Mouse (Mus musculus): ENCODE measurements around the gene Slc35e4.
"Not testable (repeated sequence)": the region's sequence is repeated elsewhere in the genome, so short reads cannot be mapped to it uniquely, and the experiment has no call there.

The Slc35e4 gene

DNA sequence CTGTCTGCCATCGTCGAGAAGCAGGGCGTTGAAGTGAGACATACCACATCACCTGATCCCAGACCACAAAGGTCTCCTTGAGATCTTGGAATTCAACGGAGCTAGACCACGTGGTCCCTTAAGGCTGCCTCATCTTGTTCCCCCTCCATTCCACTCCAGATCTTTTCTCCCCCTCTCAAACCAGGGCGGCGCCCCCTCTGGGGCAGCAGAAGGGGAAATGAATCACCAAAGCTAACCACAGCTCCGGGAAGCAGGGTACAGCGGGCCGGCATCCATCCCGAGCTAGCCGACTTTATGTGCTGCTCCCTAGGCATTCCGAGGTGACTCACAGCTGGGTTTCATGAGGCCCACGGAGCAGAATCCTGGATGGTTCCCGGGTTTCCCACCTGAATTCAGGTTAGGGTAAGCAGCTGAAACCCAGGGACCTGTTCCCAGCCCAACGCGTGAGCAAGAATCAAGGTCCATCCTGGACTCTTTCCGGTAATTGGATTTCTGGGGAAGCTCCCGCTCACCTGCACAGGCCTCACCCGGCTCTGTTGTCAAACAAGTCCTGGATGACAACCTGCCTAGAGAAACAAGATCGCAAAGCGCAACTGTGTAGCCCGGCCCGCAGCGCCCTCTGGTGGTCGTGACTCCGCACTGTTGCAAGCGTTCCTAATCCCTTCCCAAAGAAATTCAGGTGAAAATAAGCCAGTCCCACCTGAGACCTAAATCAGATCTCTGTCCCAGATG, at the start of gene Slc35e4:
Gene Slc35e4 (minus strand): TSS at position 556 of the 732 bp plus-strand sequence.
- DNase-seq (ENCODE audit: low read depth, low spot score), result peak; percentile 84

DNA sequence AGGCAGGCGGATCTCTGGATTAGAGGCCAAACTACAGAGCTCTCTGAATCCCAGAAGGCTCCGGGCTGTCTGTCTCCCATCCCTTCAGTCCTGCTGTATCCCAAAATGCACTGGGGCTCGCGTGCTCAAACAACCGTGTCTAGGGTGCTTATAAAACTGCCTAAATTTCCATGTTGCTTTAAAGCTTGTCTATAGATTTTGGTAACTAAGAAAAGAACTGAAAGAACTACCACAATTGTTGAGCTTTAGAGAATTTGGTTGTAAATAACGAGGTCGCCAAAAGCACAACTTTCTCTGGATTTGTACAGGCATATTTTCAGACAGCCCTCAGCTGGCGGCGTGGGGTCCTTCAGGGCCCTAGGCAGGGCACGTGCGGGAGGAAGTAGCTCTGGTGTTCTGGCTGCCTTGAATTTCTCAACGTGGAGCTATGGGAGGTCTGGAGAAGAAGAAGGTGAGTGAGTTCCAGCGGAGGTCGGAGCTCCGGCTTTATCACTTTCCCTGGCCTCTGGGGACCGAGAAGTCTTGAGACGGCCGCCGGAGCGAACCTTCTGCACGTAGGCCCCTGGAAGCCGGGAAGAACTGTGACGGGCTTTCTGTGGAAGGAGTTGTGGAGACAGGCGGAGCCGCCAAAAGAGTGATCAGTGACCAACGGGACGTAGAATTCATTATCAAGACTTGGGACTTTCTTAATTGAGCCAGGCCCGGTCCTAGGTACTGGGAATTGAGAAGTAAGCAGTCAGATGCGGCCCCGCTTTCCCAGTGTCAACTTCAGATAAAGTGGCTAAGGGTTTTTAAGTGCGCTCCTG, 49.3 kb upstream of the Slc35e4 start, which contains the start of gene Pes1:
Gene Pes1 (plus strand): TSS at position 366 of the 806 bp plus-strand sequence.
- DNase-seq (ENCODE audit: low read depth, low spot score), result peak; percentile 86

DNA sequence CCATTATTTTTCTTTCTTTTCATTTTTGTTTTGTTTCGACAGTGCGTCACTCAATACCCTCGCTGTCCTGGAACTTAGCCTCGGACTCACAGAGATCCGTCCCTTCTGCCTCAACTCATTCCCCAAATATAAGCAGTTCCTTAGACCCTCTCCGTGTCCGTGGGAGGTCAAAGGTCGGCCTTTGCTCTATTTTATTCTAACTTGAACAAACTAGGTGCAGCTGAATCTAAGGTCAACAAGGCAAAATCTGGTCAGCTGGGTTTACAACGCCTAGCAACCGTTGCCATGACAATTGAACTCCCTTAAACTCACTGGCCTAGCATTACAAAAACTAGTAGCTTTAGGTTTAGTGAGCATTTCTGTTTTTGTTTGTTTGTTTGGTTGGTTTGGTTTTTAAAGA, 48.7 kb upstream of the Slc35e4 start:
- DNase-seq (ENCODE audit: low read depth, low spot score), result no peak

DNA sequence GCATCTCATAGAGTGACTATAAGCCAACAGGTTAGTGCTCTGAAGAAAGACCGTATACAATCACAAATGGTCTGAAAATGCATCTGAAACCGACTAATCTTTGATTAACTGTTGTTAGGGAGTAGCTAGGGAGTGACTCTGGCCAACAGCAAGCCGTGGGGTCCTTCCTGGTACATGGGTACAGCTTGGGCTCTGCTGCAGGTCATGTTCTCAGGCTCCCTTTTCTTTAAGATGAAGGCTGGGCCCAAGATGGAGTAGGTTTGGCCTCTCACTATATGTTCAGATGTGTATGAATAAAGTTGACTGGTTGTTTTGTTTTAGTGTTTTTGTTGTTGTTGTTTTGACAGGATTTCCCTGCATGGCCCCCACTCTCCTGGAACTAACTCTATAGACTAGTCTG, 47.3 kb upstream of the Slc35e4 start:
- no peak for DNase-seq (ENCODE audit: low read depth, low spot score)

DNA sequence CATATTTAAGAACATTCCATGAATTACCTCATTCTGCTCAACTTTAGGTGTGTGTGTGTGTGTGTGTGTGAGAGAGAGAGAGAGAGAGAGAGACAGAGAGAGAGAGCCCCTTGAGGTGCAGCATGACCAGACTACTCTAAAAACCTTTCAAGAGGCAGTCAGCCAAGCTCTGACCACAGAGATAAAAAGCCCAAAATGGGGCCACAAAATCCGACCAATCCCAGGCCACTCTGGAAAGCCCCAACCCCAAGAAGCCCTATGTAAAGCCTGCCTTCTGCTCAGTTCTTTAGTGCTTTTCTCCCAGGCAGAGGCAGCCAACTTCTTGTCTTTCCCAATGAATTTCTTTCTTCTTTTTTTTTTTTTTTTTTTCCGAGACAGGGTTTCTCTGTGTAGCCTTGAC, 46.4 kb upstream of the Slc35e4 start:
- no peak for DNase-seq (ENCODE audit: low read depth, low spot score)

DNA sequence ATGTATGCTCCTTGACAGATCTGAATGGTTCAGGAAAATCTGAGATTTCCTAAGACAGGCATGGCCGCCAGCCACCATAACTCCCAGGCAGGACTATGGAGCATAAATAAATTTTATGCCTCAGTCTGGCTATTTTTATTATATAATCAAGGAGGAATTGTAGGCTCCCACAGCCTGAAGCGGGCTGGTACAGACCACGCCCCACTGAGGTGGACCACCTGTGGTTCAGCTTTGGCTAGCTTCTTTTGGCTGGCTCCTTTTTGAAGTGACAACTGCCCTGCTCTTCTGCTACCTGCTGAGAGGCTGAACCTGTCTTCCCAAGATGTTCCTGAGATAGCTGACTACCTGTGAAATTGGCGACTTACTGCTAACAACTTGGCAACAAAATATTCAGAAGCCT, 40.9 kb upstream of the Slc35e4 start:
- DNase-seq (ENCODE audit: low read depth, low spot score), result not testable (repeated sequence)

DNA sequence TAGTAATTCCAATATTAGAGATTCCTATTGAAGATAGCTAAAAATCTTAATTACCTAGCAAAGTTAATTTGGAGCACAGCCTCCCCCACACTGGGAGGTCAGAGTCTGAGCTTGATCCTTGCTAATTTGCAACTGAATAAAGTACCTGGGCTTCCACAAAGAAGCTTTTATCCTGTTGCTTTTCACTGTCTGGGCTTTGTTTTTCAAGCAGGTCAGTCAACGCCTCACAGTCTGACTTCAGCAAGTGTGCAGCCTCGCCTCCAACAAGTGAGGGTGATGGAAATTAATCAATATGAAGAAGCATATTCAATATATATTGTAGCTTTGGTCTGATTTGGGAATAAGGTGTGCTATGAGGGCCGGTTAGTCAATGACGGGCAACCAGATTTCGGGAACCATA, 40.4 kb upstream of the Slc35e4 start:
- DNase-seq (ENCODE audit: low read depth, low spot score), result not testable (repeated sequence)

DNA sequence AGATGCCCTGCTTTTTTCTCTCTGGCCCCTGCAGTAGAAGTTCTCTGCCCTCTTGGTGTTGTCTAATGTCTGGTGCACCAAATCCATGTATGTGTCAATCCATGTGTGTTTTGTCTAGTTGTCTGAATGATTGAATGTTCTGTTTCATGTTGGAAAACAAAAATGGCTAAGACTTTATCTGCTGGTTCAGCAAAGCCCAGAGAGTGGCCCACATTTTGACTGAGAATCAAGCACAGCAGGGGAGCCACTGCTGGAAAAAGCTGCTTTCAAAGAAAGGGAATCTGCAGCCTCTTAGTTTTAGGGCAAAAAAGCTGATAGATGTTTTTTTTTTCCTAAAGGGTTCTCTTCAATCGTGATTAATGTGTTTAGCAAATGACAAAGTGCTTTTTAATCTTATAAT, 31.9 kb upstream of the Slc35e4 start:
- DNase-seq (ENCODE audit: low read depth, low spot score), result no peak

DNA sequence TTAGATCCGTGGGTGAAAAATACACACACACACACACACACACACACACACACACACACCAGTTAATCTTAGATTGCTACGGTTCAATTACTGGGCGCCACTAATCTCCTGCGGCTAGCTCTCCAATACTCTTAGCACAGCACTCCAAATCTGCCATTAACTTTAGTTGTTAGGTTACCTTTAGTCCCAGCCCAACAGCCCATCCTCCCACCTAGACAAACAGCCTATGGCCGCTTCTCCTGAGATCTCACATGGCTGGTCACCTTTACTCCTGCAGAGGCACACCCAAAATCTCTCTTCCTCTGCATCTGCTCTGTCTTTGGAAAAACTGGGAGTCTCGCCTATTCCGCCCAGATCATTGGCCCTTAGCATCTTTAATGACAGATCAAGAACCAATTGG, 26.9 kb upstream of the Slc35e4 start:
- no peak for DNase-seq (ENCODE audit: low read depth, low spot score)

DNA sequence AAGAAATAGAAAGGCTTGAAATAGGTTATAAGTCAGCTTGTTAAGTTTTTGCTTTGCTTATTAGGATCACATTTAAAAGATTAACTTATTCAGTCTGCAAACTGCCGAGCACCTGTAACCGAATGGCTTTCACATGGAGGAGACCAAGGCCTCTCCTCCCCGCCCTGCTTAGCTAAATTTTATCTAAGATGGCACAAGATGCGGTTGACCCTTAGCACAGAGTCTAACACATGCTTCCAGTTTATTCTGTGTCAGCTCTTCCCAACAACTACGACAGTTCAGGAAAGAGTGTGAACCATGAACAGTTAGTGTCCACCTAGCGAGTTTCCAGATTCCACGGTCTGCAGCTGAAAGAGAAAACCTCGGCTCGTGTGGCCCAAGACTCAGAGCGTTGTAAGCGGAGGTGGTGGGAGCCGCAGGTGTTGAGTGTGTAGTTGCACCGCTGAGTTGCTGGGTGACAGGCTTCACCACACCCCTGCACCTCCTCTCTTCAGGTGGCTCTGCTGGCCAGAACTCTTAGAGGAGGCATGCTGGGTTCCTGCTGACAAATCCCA, 22.9 kb upstream of the Slc35e4 start:
- no peak for DNase-seq (ENCODE audit: low read depth, low spot score)

DNA sequence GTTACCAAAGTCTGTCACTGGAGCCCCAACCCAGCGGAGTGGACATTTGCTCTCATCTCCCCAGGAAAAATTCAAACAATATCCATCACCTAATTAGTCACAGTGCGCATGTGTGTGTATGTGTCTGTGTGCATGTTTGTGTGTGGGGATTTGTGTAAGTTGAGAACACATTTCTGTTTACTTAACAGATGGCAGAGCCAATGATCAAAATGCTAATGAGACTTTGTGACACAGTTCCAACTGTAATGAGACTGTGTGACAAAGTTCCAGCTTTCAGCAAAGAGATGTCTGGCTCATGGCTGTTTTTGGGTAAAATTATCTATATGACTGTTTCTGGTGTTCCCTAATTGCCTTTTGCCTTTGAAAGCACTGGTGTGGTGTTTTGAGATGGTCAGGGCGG, 21.9 kb upstream of the Slc35e4 start:
- no peak for DNase-seq (ENCODE audit: low read depth, low spot score)

DNA sequence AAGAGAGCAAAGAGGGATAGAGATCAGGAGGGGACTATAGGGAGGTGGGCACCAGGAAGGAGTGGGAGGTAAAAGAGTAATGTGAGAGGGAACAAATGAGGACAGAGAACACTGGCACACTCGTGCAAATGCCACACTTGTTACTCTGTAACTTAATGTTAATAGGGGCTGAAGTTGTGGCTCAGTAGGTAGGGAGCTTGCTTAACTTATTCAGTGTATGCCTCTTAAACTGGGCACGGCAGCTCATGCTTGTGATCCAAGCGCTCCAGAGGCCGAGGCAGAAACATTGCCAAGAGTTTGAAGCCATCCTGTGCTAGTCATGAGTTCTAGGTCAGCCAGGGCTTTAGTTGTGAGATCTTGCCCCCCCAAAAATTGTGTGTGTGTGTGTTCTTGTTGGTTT, 20.7 kb upstream of the Slc35e4 start:
- no peak for DNase-seq (ENCODE audit: low read depth, low spot score)

DNA sequence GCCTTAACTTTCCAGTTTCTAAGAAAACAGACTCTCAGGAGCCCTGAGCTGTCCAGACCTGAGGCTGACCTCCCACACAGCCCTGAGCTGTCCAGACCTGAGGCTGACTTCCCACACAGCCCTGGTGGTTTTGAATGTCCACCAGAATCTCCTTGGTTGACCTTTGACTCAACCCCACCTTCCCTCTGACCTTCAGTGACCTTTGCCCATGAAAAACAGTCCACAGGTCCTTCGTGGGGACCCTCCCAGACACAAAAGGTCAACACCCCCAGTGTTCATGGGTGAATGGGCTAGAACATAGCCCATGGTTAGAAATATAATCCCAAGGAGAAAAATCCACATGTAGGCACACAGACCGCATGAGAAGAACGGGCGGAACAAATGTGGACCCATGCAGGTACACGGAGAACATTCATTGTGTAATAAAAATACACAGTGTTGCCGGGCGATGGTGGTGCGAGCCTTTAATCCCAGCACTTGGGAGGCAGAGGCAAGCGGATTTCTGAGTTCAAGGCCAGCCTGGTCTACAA, 19.4 kb upstream of the Slc35e4 start:
- DNase-seq (ENCODE audit: low read depth, low spot score), result no peak

DNA sequence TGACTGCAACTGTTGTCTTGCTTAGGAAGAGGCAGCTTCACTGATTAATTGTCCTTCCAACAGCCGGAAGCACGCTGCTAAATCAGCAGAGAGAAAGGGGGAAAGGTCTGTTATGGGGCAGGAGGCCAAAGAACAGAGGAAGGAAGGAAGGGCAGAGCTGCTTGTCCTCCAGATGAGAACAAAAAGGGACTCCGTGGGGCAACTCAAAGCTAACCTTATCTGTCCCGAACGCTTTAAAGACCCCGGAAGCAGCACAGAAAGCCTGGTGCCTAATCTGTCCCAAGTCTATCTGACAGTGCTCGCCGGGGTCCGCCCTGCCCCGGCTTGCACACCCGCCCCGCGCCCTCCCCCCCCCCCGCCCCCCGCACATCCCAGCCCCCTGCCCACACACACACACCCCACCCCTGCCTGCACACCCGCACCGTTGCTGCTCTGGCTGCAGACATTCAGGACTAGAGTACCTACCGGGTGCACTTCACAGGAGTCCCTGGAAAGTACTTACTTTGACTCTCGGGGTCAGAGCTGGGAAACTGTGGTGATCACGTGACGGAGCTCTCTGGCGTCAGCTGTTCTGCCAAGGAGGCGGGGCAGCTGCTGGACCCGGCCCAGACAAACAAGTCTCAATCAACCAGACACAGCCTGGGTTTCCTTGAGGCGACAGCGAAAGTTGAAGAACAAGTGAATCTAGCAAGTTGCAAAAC, 17.2 kb upstream of the Slc35e4 start, which contains the start of gene Tcn2:
Gene Tcn2 (minus strand): TSS at position 649 of the 701 bp plus-strand sequence.
- DNase-seq (ENCODE audit: low read depth, low spot score), result peak; percentile 83

DNA sequence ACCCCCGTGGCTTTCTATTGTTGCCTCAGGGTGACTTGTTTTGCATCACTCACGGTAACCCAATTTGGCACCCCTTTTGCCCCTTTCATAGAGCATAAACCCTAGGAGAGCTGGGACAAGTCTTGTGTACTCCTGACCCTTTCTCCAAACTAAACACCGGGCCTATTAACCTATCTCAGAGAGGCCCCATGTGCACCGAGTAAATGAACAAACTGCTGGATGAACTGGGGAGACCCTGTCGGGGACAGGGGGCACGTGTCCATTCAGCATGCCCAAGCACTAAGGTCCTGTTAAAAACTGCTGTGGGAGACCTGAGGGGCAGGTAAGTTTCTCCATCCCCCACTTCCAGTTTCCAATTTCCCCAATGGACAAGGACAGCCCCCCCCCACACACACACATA, 16.5 kb upstream of the Slc35e4 start:
- DNase-seq (ENCODE audit: low read depth, low spot score), result no peak

DNA sequence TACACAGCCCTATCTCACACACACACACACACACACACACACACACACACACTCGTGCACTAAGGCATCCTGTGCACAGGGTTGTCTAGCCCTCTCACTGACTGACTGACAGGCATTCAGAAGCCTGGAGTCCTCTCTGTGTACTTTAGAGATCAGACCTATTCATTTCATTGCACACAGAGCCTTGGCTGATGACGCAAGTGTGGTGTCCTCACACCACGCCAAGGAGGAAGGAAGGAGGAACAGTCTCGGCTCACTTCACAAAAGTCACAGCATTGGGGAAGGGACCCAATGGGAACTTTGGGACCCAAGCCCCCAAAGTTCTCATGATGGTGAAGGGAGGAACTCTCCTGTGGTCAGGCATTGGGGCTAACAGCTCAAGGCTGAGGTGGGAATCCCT, 15.6 kb upstream of the Slc35e4 start:
- DNase-seq (ENCODE audit: low read depth, low spot score), result no peak

DNA sequence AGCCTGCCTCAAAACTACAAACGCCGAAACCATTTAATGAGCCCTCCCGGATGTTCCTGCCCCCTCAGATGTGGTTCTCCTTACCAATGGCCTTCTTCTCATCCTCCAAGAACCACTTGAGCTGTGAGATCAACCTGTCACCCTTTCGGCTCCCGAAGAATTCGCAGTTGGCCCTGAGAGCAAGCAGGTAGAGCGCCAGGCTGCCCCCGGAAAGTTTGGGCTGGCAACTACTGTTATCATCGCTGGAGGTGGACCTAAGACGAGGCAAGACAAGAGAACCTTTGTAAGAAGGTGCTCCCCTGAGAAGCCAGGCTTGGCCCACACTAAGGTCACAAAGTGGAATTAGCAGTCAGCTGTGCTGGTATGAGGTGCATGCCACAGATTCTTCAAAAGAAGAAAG, 11.5 kb upstream of the Slc35e4 start:
- no peak for DNase-seq (ENCODE audit: low read depth, low spot score)

DNA sequence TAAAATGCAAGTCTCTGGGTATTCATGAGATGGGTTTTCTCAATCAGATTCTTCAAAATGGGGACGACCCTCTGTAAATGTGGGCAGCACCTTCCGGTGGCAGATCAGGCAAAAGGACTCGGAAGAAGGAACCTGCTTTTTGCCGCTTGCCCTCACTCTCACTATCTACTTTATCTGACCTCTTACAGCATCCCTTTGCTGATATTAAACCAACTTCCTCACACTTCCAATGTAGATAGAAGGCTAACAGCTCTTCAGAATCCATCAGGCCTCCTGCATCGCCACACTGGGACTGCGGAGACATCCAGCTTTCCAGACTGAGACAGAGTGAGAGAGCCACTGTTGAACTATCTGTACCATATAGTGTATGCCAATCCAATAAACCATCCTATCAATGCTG, 8.3 kb upstream of the Slc35e4 start:
- no peak for DNase-seq (ENCODE audit: low read depth, low spot score)

DNA sequence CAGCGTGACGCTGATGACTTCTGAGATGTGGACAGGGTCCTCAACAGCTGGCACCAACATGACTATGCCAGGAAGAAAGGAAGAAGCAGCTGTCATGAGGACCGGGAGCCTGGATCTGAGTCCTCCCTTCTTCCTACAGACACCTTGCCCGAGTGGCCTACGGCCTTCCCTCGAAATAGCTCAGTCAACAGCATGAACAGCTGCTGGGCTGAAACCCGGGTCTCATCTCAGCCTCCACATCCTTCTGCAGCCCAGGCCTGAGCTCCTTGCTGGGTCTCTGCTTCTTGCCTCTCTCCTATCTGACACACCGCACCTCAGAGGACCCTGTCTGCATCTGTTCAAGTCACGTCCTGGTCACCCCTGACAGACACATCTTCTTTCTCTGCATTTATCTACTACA, 7.7 kb upstream of the Slc35e4 start:
- no peak for DNase-seq (ENCODE audit: low read depth, low spot score)

DNA sequence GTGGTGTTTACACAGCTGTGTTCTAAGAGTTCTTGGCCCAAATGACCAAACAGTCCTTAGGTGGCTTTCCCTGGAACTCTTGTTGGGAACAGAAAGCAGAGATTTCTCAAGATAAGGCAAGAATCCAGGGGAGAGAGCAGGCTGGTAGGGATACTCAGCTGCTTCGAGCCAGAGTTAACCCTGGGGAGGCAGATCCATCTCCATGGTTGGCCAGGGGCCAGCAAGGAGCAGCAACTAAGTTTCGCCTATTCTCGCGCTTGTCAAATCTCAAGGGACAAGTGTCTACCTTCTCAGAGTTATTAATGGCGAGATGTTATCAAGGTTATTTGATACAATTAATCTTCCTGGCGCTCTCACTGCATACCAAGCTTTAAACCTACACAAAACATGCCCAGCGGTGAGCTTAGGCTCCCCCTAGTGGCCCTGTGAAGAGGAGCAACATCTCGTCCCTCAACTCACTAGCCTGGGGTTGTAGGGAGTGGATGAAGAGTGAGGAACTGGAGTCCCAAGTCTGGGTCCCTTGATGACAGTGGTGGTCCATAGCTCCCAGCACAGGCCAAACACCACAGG, 6.9 kb upstream of the Slc35e4 start:
- peak; percentile 58 for DNase-seq (ENCODE audit: low read depth, low spot score)

DNA sequence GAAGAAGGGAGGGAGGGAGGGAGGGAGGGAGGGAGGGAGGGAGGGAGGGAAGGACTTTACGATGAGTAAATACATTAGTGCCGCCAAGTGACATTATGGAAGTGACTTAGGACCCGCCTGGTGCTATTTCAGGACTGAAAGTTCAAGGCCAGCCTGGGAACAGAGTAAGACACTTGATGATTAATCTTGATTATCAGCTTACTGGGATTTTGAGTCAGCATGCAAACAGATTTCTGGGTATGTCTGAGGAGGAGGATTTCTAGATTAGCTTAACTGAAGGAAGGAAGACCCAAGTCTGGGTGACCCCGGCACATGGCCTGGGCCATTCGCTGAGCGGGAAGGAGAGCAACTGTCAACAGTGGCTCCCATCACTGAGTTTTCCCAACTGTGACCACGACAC, 6.0 kb upstream of the Slc35e4 start:
- no peak for DNase-seq (ENCODE audit: low read depth, low spot score)

Data from mesoderm, embryonic 11.5 days (tissue).